9 mouse cellular contexts compared by ENCODE assay signal in genomic region chr7:25711731-25712197, GRCm38 (mm10). TPM values are rescaled to one million over a fixed set of nuclear protein-coding genes. Genes with fewer than 3 reads are reported as not detected.
DNase-seq lines count a peak whose midpoint lies in the region; ATAC-seq and TF ChIP-seq lines count a peak whose summit lies in the region.
"Had no signal": no experiment of that assay in that cellular context is flagged by ENCODE, and none has a peak within 500 bp of the region (broad histone marks: within the 10 kb centered on the region; RNA-seq: fewer than 3 reads in every experiment).

No protein-coding gene starts in this region.

- H3K9ac ChIP-seq in intestine, embryonic 14.5 days (ENCODE audit: low read length), result no peak overlapping the region
- H3K9ac ChIP-seq: lung, embryonic 15.5 days had no signal

- H3ac ChIP-seq in myocyte (ENCODE audit: control insufficient read depth, insufficient read length), result no peak overlapping the region

- intact Hi-C loops in left cerebral cortex, postnatal 14 days (cut with DNase I), result no loop called here

- H3K4me2 ChIP-seq in intestine, embryonic 14.5 days (ENCODE audit: low read length), result no peak overlapping the region
- peak overlapping the region; percentile 78 for H3K4me2 ChIP-seq in myocyte (ENCODE audit: low read depth)
- H3K4me2 ChIP-seq: lung, embryonic 15.5 days had no signal

- H3K27me3 ChIP-seq in intestine, embryonic 14.5 days (replicated peaks; ENCODE audit: control insufficient read depth, insufficient read depth, low read length), result no peaks in the 10 kb centered on the region
- no peaks in the 10 kb centered on the region for H3K27me3 ChIP-seq in myocyte (ENCODE audit: control insufficient read depth, insufficient read depth, insufficient read length)
- H3K27me3 ChIP-seq: lung, embryonic 15.5 days had no signal

- DNase-seq in left cerebral cortex, adult 18-20 months (ENCODE audit: low spot score in 2 of 2), result peak; percentile 58 to 64
- DNase-seq in left cerebral cortex, postnatal 14 days (ENCODE audit: low spot score in 2 of 2), result no peak
- DNase-seq in gastrocnemius, postnatal 10 days, result peak; percentile 39
- no peak for DNase-seq in intestine, embryonic 14.5 days (ENCODE audit: low spot score)
- no peak for DNase-seq in testis, postnatal 14 days (ENCODE audit: low spot score)

- peak overlapping the region; percentile 33 for H3K27ac ChIP-seq in brown adipose tissue, adult 24 weeks (replicated peaks; ENCODE audit: low read depth, low read length)
- peak overlapping the region; percentile 38; the same call in 1 of the 2 replicates for H3K27ac ChIP-seq in intestine, embryonic 14.5 days (ENCODE audit: low read depth)
- H3K27ac ChIP-seq: lung, embryonic 15.5 days had no signal

- peaks cover 46% of the 10 kb centered on the region for H3K36me3 ChIP-seq in intestine, embryonic 14.5 days (ENCODE audit: control insufficient read depth, insufficient read depth, low read length)
- peaks cover 11% of the 10 kb centered on the region for H3K36me3 ChIP-seq in myocyte (ENCODE audit: control insufficient read depth, insufficient read depth)

- 16% methylated on average over 7 of the region's 7 CpGs for WGBS in intestine, embryonic 14.5 days

- peaks cover 2% of the 10 kb centered on the region for H3K79me2 ChIP-seq in myocyte (ENCODE audit: control insufficient read depth, insufficient read depth)

- H3K4me3 ChIP-seq in brown adipose tissue, adult 24 weeks (ENCODE audit: insufficient read depth, low read depth, low read length), result no peak overlapping the region
- H3K4me3 ChIP-seq in intestine, embryonic 14.5 days (ENCODE audit: low read depth, low read length), result no peak overlapping the region
- H3K4me3 ChIP-seq in myocyte, result no peak overlapping the region
- H3K4me3 ChIP-seq: lung, embryonic 15.5 days had no signal

- peaks cover 25% of the 10 kb centered on the region for H3K4me1 ChIP-seq in brown adipose tissue, adult 24 weeks (ENCODE audit: control insufficient read depth, insufficient read depth, insufficient read length, low read length)
- H3K4me1 ChIP-seq in intestine, embryonic 14.5 days (replicated peaks; ENCODE audit: control insufficient read depth, insufficient read depth, low read length), result peaks cover 36% of the 10 kb centered on the region

- peak; percentile 38; the same call in 1 of the 2 replicates for ATAC-seq in intestine, embryonic 14.5 days (replicated peaks; ENCODE audit: low FRiP score, low TSS enrichment, low read depth)
- ATAC-seq in erythroid progenitor cell, adult 5-6 weeks (replicated peaks; ENCODE audit: low FRiP score, poor library complexity, severe bottlenecking), result no peak

- peak; percentile 18 for TF ChIP-seq POLR2A in myocyte (IDR thresholded peaks at IDR 0.05; ENCODE audit: insufficient read length, low read depth)

- no peaks in the 10 kb centered on the region for H3K9me3 ChIP-seq in intestine, embryonic 14.5 days (ENCODE audit: control insufficient read depth, low read length)
- H3K9me3 ChIP-seq: lung, embryonic 15.5 days had no signal

TF ChIP-seq in myocyte, 11 proteins besides CTCF, POLR2A, EP300 and RAD21:
- TF ChIP-seq USF1 (IDR thresholded peaks at IDR 0.05; ENCODE audit: low read depth), result no peak
- no peak for TF ChIP-seq REST (IDR thresholded peaks at IDR 0.05; ENCODE audit: insufficient read depth, insufficient read length)
- TF ChIP-seq MYOD1 (IDR thresholded peaks at IDR 0.05; ENCODE audit: control insufficient read depth in 1 of 3, insufficient read length in 2 of 3, low read depth in 2 of 3), result peak in 2 of 3 experiments; percentile 64 to 87
- peak in 2 of 3 experiments; percentile 50 to 81 for TF ChIP-seq MYOG (IDR thresholded peaks at IDR 0.05; ENCODE audit: control insufficient read depth in 1 of 3, insufficient read depth in 1 of 3, insufficient read length in 2 of 3, low read depth in 2 of 3)
- no peak for TF ChIP-seq SRF (IDR thresholded peaks at IDR 0.05; ENCODE audit: control insufficient read depth, insufficient read length, low read depth)
- TF ChIP-seq TCF12 (IDR thresholded peaks at IDR 0.05; ENCODE audit: insufficient read depth, poor library complexity, severe bottlenecking), result peak; percentile 82
- no peak for TF ChIP-seq POLR2AphosphoS2 (IDR thresholded peaks at IDR 0.05; ENCODE audit: insufficient read length, low read depth)
- TF ChIP-seq CEBPB (IDR thresholded peaks at IDR 0.05; ENCODE audit: insufficient read depth, poor library complexity, severe bottlenecking), result 0 out of 2 replicates have a peak, but pooled peaks have one; percentile 3
- peak; percentile 26 for TF ChIP-seq MAX (IDR thresholded peaks at IDR 0.05; ENCODE audit: low read depth)
- peak; percentile 61 for TF ChIP-seq TCF3 (IDR thresholded peaks at IDR 0.05; ENCODE audit: insufficient read length, low read depth)

RNA-seq across cellular contexts. Expression of gene Ccdc97, which starts 7.1 kb away (rescaled TPM):
- 10 to 100 TPM; 59.8 to 61.4 TPM for total RNA-seq in left cerebral cortex, adult 18-20 months (2021)
- total RNA-seq in left cerebral cortex, postnatal 14 days (2021), result 10 to 100 TPM; 56.2 to 56.7 TPM
- polyA plus RNA-seq in brown adipose tissue, adult 24 weeks (2012; ENCODE audit: insufficient read depth, insufficient read length, missing spikeins), result 16.9 and 17.0 TPM in 2 replicates
- 10 to 100 TPM; 31.9 to 39.6 TPM for total RNA-seq in gastrocnemius, postnatal 10 days (2021)
- 27.0 and 27.4 TPM in 2 replicates for polyA plus RNA-seq in intestine, embryonic 14.5 days (2014; fragmentation: Nextera tagmentation; extraction: Ambion mirVana)
- polyA plus RNA-seq in myocyte (2012; fragmentation: generic; extraction: Trizol), result 44.5 TPM
- total RNA-seq in erythroid progenitor cell, adult 5-6 weeks (2015; ENCODE audit: low replicate concordance), result 28.1 and 29.9 TPM in 2 replicates
- total RNA-seq in erythroid progenitor cell, adult 5-6 weeks (2017; ENCODE audit: low replicate concordance), result 13.9 and 34.8 TPM in 2 replicates

RNA-seq across cellular contexts. Expression of gene Tgfb1, which starts 25.0 kb away (rescaled TPM):
- total RNA-seq in left cerebral cortex, adult 18-20 months (2021), result 1 to 10 TPM; 7.9 to 9.2 TPM
- 10 to 100 TPM; 10.9 to 11.1 TPM for total RNA-seq in left cerebral cortex, postnatal 14 days (2021)
- 11.7 and 13.2 TPM in 2 replicates for polyA plus RNA-seq in brown adipose tissue, adult 24 weeks (2012; ENCODE audit: insufficient read depth, insufficient read length, missing spikeins)
- 10 to 100 TPM; 15.2 to 25.6 TPM for total RNA-seq in gastrocnemius, postnatal 10 days (2021)
- 2.4 and 3.2 TPM in 2 replicates for polyA plus RNA-seq in intestine, embryonic 14.5 days (2014; fragmentation: Nextera tagmentation; extraction: Ambion mirVana)
- polyA plus RNA-seq in myocyte (2012; fragmentation: generic; extraction: Trizol), result 78.2 TPM
- 72.4 and 95.2 TPM in 2 replicates for total RNA-seq in erythroid progenitor cell, adult 5-6 weeks (2015; ENCODE audit: low replicate concordance)
- 15.0 and 19.8 TPM in 2 replicates for total RNA-seq in erythroid progenitor cell, adult 5-6 weeks (2017; ENCODE audit: low replicate concordance)

RNA-seq across cellular contexts. Expression of gene B9d2, which starts 31.2 kb away (rescaled TPM):
- 10 to 100 TPM; 22.9 to 24.3 TPM for total RNA-seq in left cerebral cortex, adult 18-20 months (2021)
- 10 to 100 TPM; 25.5 to 30.1 TPM for total RNA-seq in left cerebral cortex, postnatal 14 days (2021)
- polyA plus RNA-seq in brown adipose tissue, adult 24 weeks (2012; ENCODE audit: insufficient read depth, insufficient read length, missing spikeins), result 8.8 and 10.9 TPM in 2 replicates
- total RNA-seq in gastrocnemius, postnatal 10 days (2021), result 10 to 100 TPM; 10.5 to 10.9 TPM
- 27.2 and 32.0 TPM in 2 replicates for polyA plus RNA-seq in intestine, embryonic 14.5 days (2014; fragmentation: Nextera tagmentation; extraction: Ambion mirVana)
- polyA plus RNA-seq in myocyte (2012; fragmentation: generic; extraction: Trizol), result 40.7 TPM
- total RNA-seq in erythroid progenitor cell, adult 5-6 weeks (2015; ENCODE audit: low replicate concordance), result 8.4 and 8.6 TPM in 2 replicates
- total RNA-seq in erythroid progenitor cell, adult 5-6 weeks (2017; ENCODE audit: low replicate concordance), result 2.1 and 10.1 TPM in 2 replicates

RNA-seq across cellular contexts. Expression of gene Tmem91, which starts 36.8 kb away (rescaled TPM):
- 10 to 100 TPM; 23.6 to 26.5 TPM for total RNA-seq in left cerebral cortex, adult 18-20 months (2021)
- total RNA-seq in left cerebral cortex, postnatal 14 days (2021), result 10 to 100 TPM; 40.2 to 48.8 TPM
- not detected in 2 replicates for polyA plus RNA-seq in brown adipose tissue, adult 24 weeks (2012; ENCODE audit: insufficient read depth, insufficient read length, missing spikeins)
- total RNA-seq in gastrocnemius, postnatal 10 days (2021), result under 1 TPM; 0.45 to 0.47 TPM
- 2.2 and 2.6 TPM in 2 replicates for polyA plus RNA-seq in intestine, embryonic 14.5 days (2014; fragmentation: Nextera tagmentation; extraction: Ambion mirVana)
- 0.40 TPM for polyA plus RNA-seq in myocyte (2012; fragmentation: generic; extraction: Trizol)
- not detected in 2 replicates for total RNA-seq in erythroid progenitor cell, adult 5-6 weeks (2015; ENCODE audit: low replicate concordance)
- total RNA-seq in erythroid progenitor cell, adult 5-6 weeks (2017; ENCODE audit: low replicate concordance), result 4.2 TPM in 1 of 2 replicates, not detected in the other

RNA-seq across cellular contexts. Expression of gene Hnrnpul1, which starts 42.8 kb away (rescaled TPM):
- total RNA-seq in left cerebral cortex, adult 18-20 months (2021), result 100 to 1,000 TPM in 1 of 2 experiments, 10 to 100 TPM in 1; 99.0 to 102 TPM
- total RNA-seq in left cerebral cortex, postnatal 14 days (2021), result 100 to 1,000 TPM; 102 to 103 TPM
- 42.6 and 44.5 TPM in 2 replicates for polyA plus RNA-seq in brown adipose tissue, adult 24 weeks (2012; ENCODE audit: insufficient read depth, insufficient read length, missing spikeins)
- total RNA-seq in gastrocnemius, postnatal 10 days (2021), result 10 to 100 TPM; 91.8 to 98.1 TPM
- polyA plus RNA-seq in intestine, embryonic 14.5 days (2014; fragmentation: Nextera tagmentation; extraction: Ambion mirVana), result 65.1 and 68.4 TPM in 2 replicates
- polyA plus RNA-seq in myocyte (2012; fragmentation: generic; extraction: Trizol), result 76.2 TPM
- 186 and 195 TPM in 2 replicates for total RNA-seq in erythroid progenitor cell, adult 5-6 weeks (2015; ENCODE audit: low replicate concordance)
- 179 and 256 TPM in 2 replicates for total RNA-seq in erythroid progenitor cell, adult 5-6 weeks (2017; ENCODE audit: low replicate concordance)

Comparison
In these comparisons a context has a peak if more than half of its experiments do, and no peak if none do; other contexts are left out.
1. DNase-seq: peak in left cerebral cortex, adult 18-20 months (2 of 2) and gastrocnemius, postnatal 10 days (single experiment); none in left cerebral cortex, postnatal 14 days (0 of 2), intestine, embryonic 14.5 days (single experiment) and testis, postnatal 14 days (single experiment).